Mouse (Mus musculus) heart, adult 10 weeks (tissue): ENCODE data around the gene Lpar2. TPM values are rescaled to one million over a fixed set of nuclear protein-coding genes. Genes with fewer than 3 reads are reported as not detected.

Experiments
- polyA plus RNA-seq: library from polyadenylated mRNA; stranded (reverse); fragments of 350-450 nt; fragmentation: Illumina TruSeq; extraction: RNeasy Lipid Tissue Mini Kit (QIAGEN cat#74804); gene quantifications from one replicate; pipeline ENCODE4 v1.2.3, GENCODE M21; 2014; ENCODE audit warnings: low read depth, low replicate concordance

Gene Lpar2
- 0.18 TPM for polyA plus RNA-seq

GRCm38 (mm10) chr8:69822386-69823191, at the start of gene Lpar2:
Gene Lpar2 (plus strand): TSS chr8:69822429.

GRCm38 (mm10) chr8:69774503-69775148, 47.6 kb upstream of the Lpar2 start, which contains the start of gene Gm20422:
Gene Gm20422 (minus strand): TSS chr8:69774886.

GRCm38 (mm10) chr8:69790773-69791367, 31.4 kb upstream of the Lpar2 start, which contains the start of the genes Atp13a1 and Zfp866:
Gene Atp13a1 (plus strand): TSS chr8:69791163.
Gene Zfp866 (minus strand): TSS chr8:69791178.

GRCm38 (mm10) chr8:69808094-69808863, 13.9 kb upstream of the Lpar2 start, which contains the start of gene Gmip:
Gene Gmip (plus strand): TSS chr8:69808679.

GRCm38 (mm10) chr8:69832298-69832853, 10.1 kb downstream of the Lpar2 start, which contains the start of gene Pbx4:
Gene Pbx4 (plus strand): TSS chr8:69832491.

Other genes starting within 250 kb of the Lpar2 start
- 7.3 TPM for gene Zfp868, start 196.9 kb upstream of the Lpar2 start, polyA plus RNA-seq
- 1.2 TPM for gene Zfp964, start 167.9 kb upstream of the Lpar2 start, polyA plus RNA-seq
- gene Zfp869, start 111.7 kb upstream of the Lpar2 start, polyA plus RNA-seq = 24.0 TPM
- 4.2 TPM for gene Zfp963, start 72.5 kb upstream of the Lpar2 start, polyA plus RNA-seq
- not detected for gene Gm20422, start 47.5 kb upstream of the Lpar2 start, polyA plus RNA-seq
- 13.5 TPM for gene Atp13a1, start 31.3 kb upstream of the Lpar2 start, polyA plus RNA-seq
- 17.2 TPM for gene Zfp866, start 31.3 kb upstream of the Lpar2 start, polyA plus RNA-seq
- 4.4 TPM for gene Gmip, start 13.8 kb upstream of the Lpar2 start, polyA plus RNA-seq
- gene Pbx4, start 10.1 kb downstream of the Lpar2 start, polyA plus RNA-seq = not detected
- gene Cilp2, start 65.3 kb downstream of the Lpar2 start, polyA plus RNA-seq = 6.1 TPM
- not detected for gene Tssk6, start 79.8 kb downstream of the Lpar2 start, polyA plus RNA-seq
- 607 TPM for gene Ndufa13, start 80.1 kb downstream of the Lpar2 start, polyA plus RNA-seq
- gene Yjefn3, start 80.3 kb downstream of the Lpar2 start, polyA plus RNA-seq = 10.9 TPM
- gene Gatad2a, start 174.0 kb downstream of the Lpar2 start, polyA plus RNA-seq = 18.1 TPM
- 24.1 TPM for gene Mau2, start 220.3 kb downstream of the Lpar2 start, polyA plus RNA-seq
- 22.7 TPM for gene Sugp1, start 220.4 kb downstream of the Lpar2 start, polyA plus RNA-seq